Mouse (Mus musculus) brain, embryonic 14.5 days (tissue): ENCODE data around the gene Itprid1. TPM values are rescaled to one million over a fixed set of nuclear protein-coding genes. Genes with fewer than 3 reads are reported as not detected.

Experiments used
- DNase-seq: peaks from one replicate; pipeline ENCODE4 v3.0.0-alpha.2; 2011; ENCODE audit warnings: low read depth
- CTCF ChIP-seq: fragments of 200-500 bp; IDR thresholded peaks from 2 replicates; pipeline ENCODE4 v1.5.1; 2012; ENCODE audit warnings: inconsistent platforms, mild to moderate bottlenecking, moderate library complexity, borderline replicate concordance; ENCODE audit not compliant: insufficient read depth, insufficient read length; ENCODE audit errors: extremely low read depth
- POLR2A ChIP-seq: fragments of 200-500 bp; IDR thresholded peaks from 2 replicates; pipeline ENCODE4 v1.6.1; 2012; ENCODE audit warnings: mild to moderate bottlenecking, inconsistent platforms, borderline replicate concordance; ENCODE audit not compliant: poor library complexity, insufficient read depth, insufficient read length, severe bottlenecking; ENCODE audit errors: extremely low read depth
- polyA plus RNA-seq: library from polyadenylated mRNA; depleted of rRNA; stranded (reverse); fragments of >200 nt; gene quantifications from 2 replicates; pipeline ENCODE4 v1.2.3, GENCODE M21; 2012; rRNA removed

Gene Itprid1
- polyA plus RNA-seq, 1 experiment: 0.26 TPM

GRCm38 (mm10) chr6:56017291-56017994 is 180.7 kb downstream of the Itprid1 start, which contains the start of gene Ppp1r17:
Gene Ppp1r17, plus strand, starts transcription at chr6:56017497.
- peak; percentile 86 for DNase-seq
- no peak for TF ChIP-seq CTCF
- no peak for TF ChIP-seq POLR2A

GRCm38 (mm10) chr6:56019632-56020031 is 182.9 kb downstream of the Itprid1 start:
- TF ChIP-seq POLR2A (no peak), CTCF (no peak)

GRCm38 (mm10) chr6:56025533-56025932 is 188.8 kb downstream of the Itprid1 start:
- TF ChIP-seq CTCF (peak; percentile 41; the same call in 1 of the 2 replicates), POLR2A (no peak)
- DNase-seq: no peak

More at GRCm38 (mm10) chr6:56019632-56020031, 182.9 kb downstream of the Itprid1 start:
- no peak for DNase-seq

- TF ChIP-seq POLR2A: no peak
- peak; percentile 94 for DNase-seq
Measured at GRCm38 (mm10) chr6:56027318-56027717, 190.6 kb downstream of the Itprid1 start.

- TF ChIP-seq CTCF (no peak), POLR2A (no peak)
- peak; percentile 80 for DNase-seq
Measured at GRCm38 (mm10) chr6:56027966-56028365, 191.3 kb downstream of the Itprid1 start.

Other genes with a start within 250 kb of the Itprid1 start
- 64.8 and 189 TPM in 2 replicates for gene Neurod6, start 155.6 kb upstream of the Itprid1 start, polyA plus RNA-seq
- gene Ppp1r17, start 180.6 kb downstream of the Itprid1 start, polyA plus RNA-seq: 2.7 and 3.1 TPM in 2 replicates